Mouse (Mus musculus) urinary bladder, adult 2 months (tissue): ENCODE measurements around the gene Zfp689. TPM values are rescaled to one million over a fixed set of nuclear protein-coding genes. Genes with fewer than 3 reads are reported as not detected.
A peak's percentile ranks its signal among the peaks of the same experiment; 100 is the strongest.
"Not testable (repeated sequence)": the region's sequence is repeated elsewhere in the genome, so short reads cannot be mapped to it uniquely, and the experiment has no call there.

Source experiments
- DNase-seq: peaks from one replicate; pipeline ENCODE4 v3.0.0; 2022; ENCODE audit warnings: low spot score
- polyA plus RNA-seq: library from polyadenylated mRNA; depleted of rRNA; stranded (reverse); fragments of >200 nt; gene quantifications from 2 replicates; pipeline ENCODE4 v1.2.3, GENCODE M21; 2012; rRNA removed

Zfp689 gene
- polyA plus RNA-seq, 1 experiment, result 3.1 TPM

- DNase-seq, result not testable (repeated sequence)
Measured at GRCm38 (mm10) chr7:127404101-127404500, 44.9 kb downstream of the Zfp689 start.

GRCm38 (mm10) chr7:127402980-127403379, 46.0 kb downstream of the Zfp689 start:
- no peak for DNase-seq

- DNase-seq, result no peak
Measured at GRCm38 (mm10) chr7:127400355-127400754, 48.6 kb downstream of the Zfp689 start.

- DNase-seq, result no peak
Measured at GRCm38 (mm10) chr7:127393944-127394333, 55.0 kb downstream of the Zfp689 start.

GRCm38 (mm10) chr7:127393157-127393943, 55.6 kb downstream of the Zfp689 start, which contains the start of gene E430018J23Rik:
TSS of gene E430018J23Rik (minus strand) at chr7:127393629.
- peak; percentile 70 for DNase-seq

GRCm38 (mm10) chr7:127392251-127392824, 56.6 kb downstream of the Zfp689 start:
- DNase-seq, result no peak

Other genes starting within 250 kb of the Zfp689 start
- gene Tbc1d10b, start 240.7 kb downstream of the Zfp689 start, polyA plus RNA-seq, result 23.0 and 30.1 TPM in 2 replicates
- gene Mylpf, start 240.3 kb downstream of the Zfp689 start, polyA plus RNA-seq, result 1.2 and 2.1 TPM in 2 replicates
- 10.0 and 10.5 TPM in 2 replicates for gene Zfp553, start 216.1 kb downstream of the Zfp689 start, polyA plus RNA-seq
- 19.4 and 22.0 TPM in 2 replicates for gene Sept1, start 216.0 kb downstream of the Zfp689 start, polyA plus RNA-seq
- 49.8 and 54.0 TPM in 2 replicates for gene Zfp771, start 204.9 kb downstream of the Zfp689 start, polyA plus RNA-seq
- 19.2 and 24.9 TPM in 2 replicates for gene Dctpp1, start 188.4 kb downstream of the Zfp689 start, polyA plus RNA-seq
- 19.8 and 21.1 TPM in 2 replicates for gene Sephs2, start 175.1 kb downstream of the Zfp689 start, polyA plus RNA-seq
- 3.4 and 3.5 TPM in 2 replicates for gene Itgal, start 152.9 kb downstream of the Zfp689 start, polyA plus RNA-seq
- gene Zfp768, start 103.6 kb downstream of the Zfp689 start, polyA plus RNA-seq, result 16.9 and 19.8 TPM in 2 replicates
- 7.5 and 9.0 TPM in 2 replicates for gene Zfp747, start 73.1 kb downstream of the Zfp689 start, polyA plus RNA-seq
- gene 9130019O22Rik, start 62.0 kb downstream of the Zfp689 start, polyA plus RNA-seq, result 3.7 and 3.9 TPM in 2 replicates
- gene E430018J23Rik, start 55.5 kb downstream of the Zfp689 start, polyA plus RNA-seq, result 6.2 and 6.8 TPM in 2 replicates
- gene Zfp764, start 42.3 kb downstream of the Zfp689 start, polyA plus RNA-seq, result 7.8 and 9.7 TPM in 2 replicates
- gene Zfp688, start 27.1 kb downstream of the Zfp689 start, polyA plus RNA-seq, result 19.5 and 20.2 TPM in 2 replicates
- 69.2 and 79.9 TPM in 2 replicates for gene Prr14, start 10.5 kb upstream of the Zfp689 start, polyA plus RNA-seq
- gene Fbrs, start 30.0 kb upstream of the Zfp689 start, polyA plus RNA-seq, result 12.4 and 30.8 TPM in 2 replicates
- gene Srcap, start 62.8 kb upstream of the Zfp689 start, polyA plus RNA-seq, result 5.7 and 13.8 TPM in 2 replicates
- gene Gm42715, start 70.4 kb upstream of the Zfp689 start, polyA plus RNA-seq, result 19.3 and 25.2 TPM in 2 replicates
- 2.1 TPM in 1 of 2 replicates, not detected in the other for gene Tmem265, start 112.2 kb upstream of the Zfp689 start, polyA plus RNA-seq
- 72.2 and 75.4 TPM in 2 replicates for gene Phkg2, start 124.2 kb upstream of the Zfp689 start, polyA plus RNA-seq
- 7.0 and 7.4 TPM in 2 replicates for gene Ccdc189, start 139.4 kb upstream of the Zfp689 start, polyA plus RNA-seq
- gene Rnf40, start 139.6 kb upstream of the Zfp689 start, polyA plus RNA-seq, result 39.7 and 41.8 TPM in 2 replicates
- 10.7 and 12.8 TPM in 2 replicates for gene Zfp629, start 166.6 kb upstream of the Zfp689 start, polyA plus RNA-seq